Mouse (Mus musculus) right cerebral cortex, postnatal 14 days (tissue): ENCODE measurements around the gene Hoxd9.

ENCODE experiments used
- DNase-seq: peaks from one replicate; pipeline ENCODE4 v3.0.0; 2022

Hoxd9 gene

GRCm38 (mm10) chr2:74668370-74669229 is 28.9 kb upstream of the Hoxd9 start:
- DNase-seq: no peak

- DNase-seq: no peak
Observed at GRCm38 (mm10) chr2:74669230-74669578, 28.3 kb upstream of the Hoxd9 start.

- DNase-seq: no peak
Observed at GRCm38 (mm10) chr2:74669650-74670235, 27.8 kb upstream of the Hoxd9 start.

- DNase-seq: no peak
Observed at GRCm38 (mm10) chr2:74670632-74671188, 26.8 kb upstream of the Hoxd9 start.

GRCm38 (mm10) chr2:74671847-74672246 is 25.7 kb upstream of the Hoxd9 start:
- DNase-seq: no peak

- peak; percentile 39 for DNase-seq
Observed at GRCm38 (mm10) chr2:74672481-74673362, 24.8 kb upstream of the Hoxd9 start.

- DNase-seq: no peak
Observed at GRCm38 (mm10) chr2:74673835-74674425, 23.6 kb upstream of the Hoxd9 start.

- no peak for DNase-seq
Observed at GRCm38 (mm10) chr2:74674881-74675665, 22.5 kb upstream of the Hoxd9 start, which contains the start of gene Hoxd12. Gene Hoxd12 (plus strand): TSS chr2:74675013.

GRCm38 (mm10) chr2:74675666-74676282 is 21.8 kb upstream of the Hoxd9 start:
- no peak for DNase-seq

- DNase-seq: no peak
Observed at GRCm38 (mm10) chr2:74676376-74677052, 21.0 kb upstream of the Hoxd9 start.

- DNase-seq: no peak
Observed at GRCm38 (mm10) chr2:74677106-74677505, 20.4 kb upstream of the Hoxd9 start.

GRCm38 (mm10) chr2:74678891-74679595 is 18.5 kb upstream of the Hoxd9 start, which contains the start of gene Hoxd11:
Gene Hoxd11 (plus strand): TSS chr2:74679557.
- no peak for DNase-seq

GRCm38 (mm10) chr2:74679596-74679971 is 17.9 kb upstream of the Hoxd9 start:
- no peak for DNase-seq

GRCm38 (mm10) chr2:74679980-74680379 is 17.5 kb upstream of the Hoxd9 start:
- DNase-seq: no peak

GRCm38 (mm10) chr2:74680561-74681398 is 16.7 kb upstream of the Hoxd9 start:
- no peak for DNase-seq

GRCm38 (mm10) chr2:74681594-74682531 is 15.7 kb upstream of the Hoxd9 start:
- no peak for DNase-seq

- DNase-seq: no peak
Observed at GRCm38 (mm10) chr2:74682796-74683195, 14.7 kb upstream of the Hoxd9 start.

GRCm38 (mm10) chr2:74683471-74683951 is 14.0 kb upstream of the Hoxd9 start:
- DNase-seq: no peak
